Mouse (Mus musculus) MEL (cell line): ENCODE results near the gene Gm49395. TPM values are rescaled to one million over a fixed set of nuclear protein-coding genes. Genes with fewer than 3 reads are reported as not detected.

Experiments used
- DNase-seq: peaks from one replicate; pipeline ENCODE4 v3.0.0; 2011; ENCODE audit warnings: low read depth, low spot score
- H3K27ac ChIP-seq: 2 replicates; pipeline ENCODE4 v1.5.1; 2012; ENCODE audit warnings: low read depth, mild to moderate bottlenecking, control low read depth, low read length, moderate library complexity; ENCODE audit not compliant: control insufficient read depth
- H3K27me3 ChIP-seq, 2 experiments: fragments of 150-350 bp in 1 of 2; sonication (generic) in 1 of 2; 2 replicates each; pipeline ENCODE4 v1.6.1; 2012; ENCODE audit warnings: low read length in 2 of 2, mild to moderate bottlenecking in 2 of 2, improper control_type of control experiment in 1 of 2, moderate library complexity in 1 of 2; ENCODE audit not compliant: insufficient read depth in 2 of 2, control insufficient read depth in 1 of 2
- H3K36me3 ChIP-seq, 2 experiments: 2 replicates each; pipeline ENCODE4 v1.6.1; 2012 to 2014; ENCODE audit warnings: low read length in 2 of 2, improper control_type of control experiment in 1 of 2, inconsistent platforms in 1 of 2, mild to moderate bottlenecking in 1 of 2; ENCODE audit not compliant: insufficient read depth in 2 of 2, control insufficient read depth in 1 of 2
- H3K4me1 ChIP-seq, 2 experiments: fragments of 150-350 bp in 1 of 2; sonication (generic) in 1 of 2; 2 replicates each; pipeline ENCODE4 v1.6.1; 2012; ENCODE audit warnings: low read length in 2 of 2, improper control_type of control experiment in 1 of 2, mild to moderate bottlenecking in 1 of 2; ENCODE audit not compliant: insufficient read depth in 2 of 2, control insufficient read depth in 1 of 2
- H3K4me3 ChIP-seq, 2 experiments: fragments of 150-350 bp in 1 of 2; sonication (generic) in 1 of 2; 2 replicates each; pipeline ENCODE4 v1.5.1; 2012; ENCODE audit warnings: low read depth in 2 of 2, low read length in 2 of 2, mild to moderate bottlenecking in 2 of 2, moderate library complexity in 2 of 2, control low read depth in 1 of 2, improper control_type of control experiment in 1 of 2; ENCODE audit not compliant: control insufficient read depth in 1 of 2, insufficient read depth in 1 of 2
- H3K79me2 ChIP-seq: 2 replicates; pipeline ENCODE4 v1.6.1; 2012; ENCODE audit warnings: mild to moderate bottlenecking, low read length, moderate library complexity; ENCODE audit not compliant: control insufficient read depth, poor library complexity, insufficient read depth
- H3K9ac ChIP-seq: 2 replicates; pipeline ENCODE4 v1.6.1; 2012; ENCODE audit warnings: low read depth, mild to moderate bottlenecking, control low read depth, low read length, moderate library complexity; ENCODE audit not compliant: control insufficient read depth, poor library complexity, severe bottlenecking
- H3K9me3 ChIP-seq: fragments of 150-350 bp; sonication (generic); replicated peaks from 2 replicates; pipeline ENCODE4 v1.6.1; 2012; ENCODE audit warnings: mild to moderate bottlenecking, low read length, improper control_type of control experiment, moderate library complexity; ENCODE audit not compliant: insufficient read depth
- CHD1 ChIP-seq: IDR thresholded peaks from 2 replicates; pipeline ENCODE4 v1.6.1; 2012; ENCODE audit warnings: low read depth, mild to moderate bottlenecking, inconsistent platforms, low read length, improper control_type of control experiment
- EP300 ChIP-seq, 2 experiments: IDR thresholded peaks; 2 replicates each; pipeline ENCODE4 v1.6.1; 2011; ENCODE audit warnings: improper control_type of control experiment in 2 of 2, low read length in 2 of 2, low read depth in 1 of 2, mild to moderate bottlenecking in 1 of 2
- GATA1 ChIP-seq: IDR thresholded peaks from 2 replicates; pipeline ENCODE4 v1.6.1; 2011; ENCODE audit warnings: low read depth, low read length, improper control_type of control experiment
- JUND ChIP-seq: IDR thresholded peaks from 2 replicates; pipeline ENCODE4 v1.6.1; 2011; ENCODE audit warnings: low read depth, mild to moderate bottlenecking, improper control_type of control experiment, low read length
- KAT2A ChIP-seq: conservative IDR thresholded peaks from 2 replicates; pipeline ENCODE4 v1.6.1; 2012; ENCODE audit warnings: low read depth, low read length, improper control_type of control experiment, inconsistent platforms
- MAFK ChIP-seq: IDR thresholded peaks from 2 replicates; pipeline ENCODE4 v1.6.1; 2011; ENCODE audit warnings: low read depth, mild to moderate bottlenecking, low read length, improper control_type of control experiment, borderline replicate concordance
- MAX ChIP-seq: IDR thresholded peaks from 2 replicates; pipeline ENCODE4 v1.6.1; 2011; ENCODE audit warnings: low read length, improper control_type of control experiment
- MAZ ChIP-seq: IDR thresholded peaks from 2 replicates; pipeline ENCODE4 v1.6.1; 2012; ENCODE audit warnings: low read depth, mild to moderate bottlenecking, inconsistent platforms, low read length, improper control_type of control experiment
- NELFE ChIP-seq: IDR thresholded peaks from 2 replicates; pipeline ENCODE4 v1.6.1; 2011; ENCODE audit warnings: low read depth, low read length, improper control_type of control experiment
- POLR2A ChIP-seq, 2 experiments: IDR thresholded peaks; 2 replicates each; pipeline ENCODE4 v1.6.1; 2011 to 2012; ENCODE audit warnings: low read length in 2 of 2, mild to moderate bottlenecking in 2 of 2, control low read depth in 1 of 2, improper control_type of control experiment in 1 of 2, low read depth in 1 of 2, moderate library complexity in 1 of 2; ENCODE audit not compliant: control insufficient read depth in 1 of 2, insufficient read depth in 1 of 2, poor library complexity in 1 of 2
- POLR2AphosphoS2 ChIP-seq: IDR thresholded peaks from 2 replicates; pipeline ENCODE4 v1.6.1; 2011; ENCODE audit warnings: low read length, improper control_type of control experiment
- RAD21 ChIP-seq: IDR thresholded peaks from 2 replicates; pipeline ENCODE4 v1.6.1; 2011; ENCODE audit warnings: mild to moderate bottlenecking, low read depth, low read length, improper control_type of control experiment
- RCOR1 ChIP-seq: IDR thresholded peaks from 2 replicates; pipeline ENCODE4 v1.6.1; 2012; ENCODE audit warnings: low read depth, mild to moderate bottlenecking, inconsistent platforms, low read length, improper control_type of control experiment
- SIN3A ChIP-seq: IDR thresholded peaks from 2 replicates; pipeline ENCODE4 v1.6.1; 2012; ENCODE audit warnings: low read length, improper control_type of control experiment, inconsistent platforms
- SMC3 ChIP-seq: IDR thresholded peaks from 2 replicates; pipeline ENCODE4 v1.6.1; 2011; ENCODE audit warnings: low read depth, low read length, improper control_type of control experiment
- TBP ChIP-seq: IDR thresholded peaks from 2 replicates; pipeline ENCODE4 v1.8.0; 2011; ENCODE audit warnings: low read depth, low read length, improper control_type of control experiment
- TCF12 ChIP-seq: IDR thresholded peaks from 2 replicates; pipeline ENCODE4 v1.6.1; 2014; ENCODE audit warnings: low read depth, mild to moderate bottlenecking, inconsistent platforms, low read length, improper control_type of control experiment, moderate library complexity
- UBTF ChIP-seq: IDR thresholded peaks from 2 replicates; pipeline ENCODE4 v1.6.1; 2012; ENCODE audit warnings: low read depth, mild to moderate bottlenecking, inconsistent platforms, low read length, improper control_type of control experiment, moderate library complexity, borderline replicate concordance; ENCODE audit not compliant: insufficient read depth
- USF1 ChIP-seq: IDR thresholded peaks from 2 replicates; pipeline ENCODE4 v1.6.1; 2014; ENCODE audit warnings: low read depth, mild to moderate bottlenecking, inconsistent platforms, low read length, improper control_type of control experiment, moderate library complexity
- USF2 ChIP-seq, 2 experiments: IDR thresholded peaks; 2 replicates each; pipeline ENCODE4 v1.6.1; 2011 to 2012; ENCODE audit warnings: improper control_type of control experiment in 2 of 2, low read length in 2 of 2, borderline replicate concordance in 1 of 2, inconsistent platforms in 1 of 2, low read depth in 1 of 2, mild to moderate bottlenecking in 1 of 2; ENCODE audit not compliant: insufficient read depth in 1 of 2
- ZNF384 ChIP-seq: IDR thresholded peaks from 2 replicates; pipeline ENCODE4 v1.6.1; 2012; ENCODE audit warnings: low read depth, mild to moderate bottlenecking, inconsistent platforms, low read length, improper control_type of control experiment
- polyA plus RNA-seq, 2 experiments: library from polyadenylated mRNA; stranded (reverse) in 1 of 2; unstranded in 1 of 2; fragments of >175 nt in 1 of 2; fragments of >200 nt in 1 of 2; gene quantifications; 2 replicates each; pipeline versions ENCODE4 v1.2.1 to v1.2.4; 2012; ENCODE audit warnings: low replicate concordance in 2 of 2, low read depth in 1 of 2; ENCODE audit not compliant: insufficient read length in 2 of 2, insufficient read depth in 1 of 2, missing spikeins in 1 of 2
- total RNA-seq: library from RNA; depleted of rRNA; stranded (reverse); fragments of 300-350 nt; gene quantifications from 2 replicates; pipeline ENCODE4 v1.2.3, GENCODE M21; 2012

Gm49395 gene
- total and polyA plus RNA-seq, 3 experiments: 0.31 TPM; not detected in 2

- no peak overlapping the region for H3K9ac ChIP-seq
- no peak for TF ChIP-seq USF1
- TF ChIP-seq KAT2A: no peak
- TF ChIP-seq MAZ: no peak
- TF ChIP-seq POLR2AphosphoS2: no peak
- no peak for TF ChIP-seq RCOR1
- no peak for TF ChIP-seq EP300 (IDR thresholded peaks at IDR 0.05; ENCODE audit: low read depth in 1 of 2, low read length in 2 of 2)
- TF ChIP-seq ZNF384: no peak
- no peak for TF ChIP-seq SMC3
- TF ChIP-seq, all 39 proteins: peak for 0
- Histone ChIP-seq H3K9me3 (no peaks in the 10 kb centered on the region), H3K36me3 (no peaks in the 10 kb centered on the region), H3K79me2 (no peaks in the 10 kb centered on the region), H3K4me1 (no peaks in the 10 kb centered on the region), H3K4me3 (no peak overlapping the region), H3K27me3 (no peaks in the 10 kb centered on the region), H3K27ac (no peak overlapping the region)
- DNase-seq: no peak
Measured at GRCm38 (mm10) chr13:115099381-115099780, 2.3 kb downstream of the Gm49395 start.

- H3K9ac ChIP-seq: no peak overlapping the region
- no peaks in the 10 kb centered on the region for H3K79me2 ChIP-seq
- H3K36me3 ChIP-seq: no peaks in the 10 kb centered on the region
- H3K27me3 ChIP-seq: no peaks in the 10 kb centered on the region
- H3K4me3 ChIP-seq: no peak overlapping the region
- no peak for DNase-seq
- H3K9me3 ChIP-seq: no peaks in the 10 kb centered on the region
- H3K27ac ChIP-seq: no peak overlapping the region
- TF ChIP-seq JUND (no peak), UBTF (no peak), NELFE (no peak), ZNF384 (no peak), USF2 (IDR thresholded peaks at IDR 0.05; ENCODE audit: borderline replicate concordance in 1 of 2, insufficient read depth in 1 of 2, low read depth in 1 of 2, low read length in 2 of 2) (no peak), POLR2A (IDR thresholded peaks at IDR 0.05; ENCODE audit: control insufficient read depth in 1 of 2, insufficient read depth in 1 of 2, low read depth in 1 of 2, low read length in 2 of 2, poor library complexity in 1 of 2) (no peak), TCF12 (no peak), MAFK (no peak), EP300 (IDR thresholded peaks at IDR 0.05; ENCODE audit: low read depth in 1 of 2, low read length in 2 of 2) (no peak), CHD1 (no peak), SIN3A (no peak), GATA1 (no peak), MAX (no peak), TBP (no peak), MAZ (no peak), RAD21 (no peak)
- H3K4me1 ChIP-seq: no peaks in the 10 kb centered on the region
Measured at GRCm38 (mm10) chr13:115098227-115098626, 3.5 kb downstream of the Gm49395 start.
